In genomic region chr6:88728515-88728914, GRCm38 (mm10) we compare ENCODE assay signal across 18 mouse cellular contexts. TPM values are rescaled to one million over a fixed set of nuclear protein-coding genes. Genes with fewer than 3 reads are reported as not detected.
DNase-seq lines count a peak whose midpoint lies in the region; ATAC-seq and TF ChIP-seq lines count a peak whose summit lies in the region.
"Had no signal": no experiment of that assay in that cellular context is flagged by ENCODE, and none has a peak within 500 bp of the region (broad histone marks: within the 10 kb centered on the region; RNA-seq: fewer than 3 reads in every experiment).

No protein-coding gene starts in this region.

- WGBS in liver, embryonic 12.5 days (ENCODE audit: insufficient replicate concordance), result 79% methylated on average over 5 of the region's 5 CpGs
- 80% methylated on average over 5 of the region's 5 CpGs for WGBS in liver, embryonic 11.5 days
- 89% methylated on average over 5 of the region's 5 CpGs for WGBS in liver, embryonic 15.5 days (ENCODE audit: insufficient replicate concordance)

- DNase-seq in gastrocnemius, adult 2 months, result no peak
- no peak for DNase-seq in gastrocnemius, postnatal 25 days
- DNase-seq in liver, embryonic 11.5 days (ENCODE audit: low spot score), result no peak
- DNase-seq in thymus, postnatal 14 days, result no peak
- no peak for DNase-seq in adrenal gland, adult 2 months
- DNase-seq: adrenal gland, postnatal 10 days; forebrain, postnatal 0 days; gastrocnemius, postnatal 36 days; heart, adult 11 months; heart, postnatal 10 days had no signal

- TF ChIP-seq CTCF in gastrocnemius, adult 2 months (IDR thresholded peaks at IDR 0.05), result no peak

- no peak overlapping the region for H3K9ac ChIP-seq in liver, embryonic 12.5 days
- no peak overlapping the region for H3K9ac ChIP-seq in liver, embryonic 11.5 days (ENCODE audit: low read depth, low read length)
- H3K9ac ChIP-seq in liver, embryonic 15.5 days, result no peak overlapping the region
- H3K9ac ChIP-seq: embryonic facial prominence, embryonic 12.5 days; forebrain, embryonic 13.5 days; forebrain, postnatal 0 days; hindbrain, embryonic 14.5 days had no signal

- intact Hi-C loops in gastrocnemius, adult 2 months (cut with DNase I), result no loop called here

- H3K36me3 ChIP-seq in liver, embryonic 12.5 days, result peaks cover 49% of the 10 kb centered on the region
- H3K36me3 ChIP-seq in liver, embryonic 11.5 days (ENCODE audit: control insufficient read depth, insufficient read depth, low read length), result no peaks in the 10 kb centered on the region
- peaks cover 51% of the 10 kb centered on the region for H3K36me3 ChIP-seq in liver, embryonic 15.5 days (replicated peaks)
- H3K36me3 ChIP-seq: embryonic facial prominence, embryonic 12.5 days; G1E; heart, embryonic 10.5 days had no signal

- peaks cover 92% of the 10 kb centered on the region for H3K4me1 ChIP-seq in liver, embryonic 12.5 days
- peaks cover 24% of the 10 kb centered on the region for H3K4me1 ChIP-seq in liver, embryonic 11.5 days (replicated peaks; ENCODE audit: control insufficient read depth, insufficient read depth, low read length)
- peaks cover 47% of the 10 kb centered on the region for H3K4me1 ChIP-seq in brown adipose tissue, adult 24 weeks (ENCODE audit: control insufficient read depth, insufficient read depth, insufficient read length, low read length)
- H3K4me1 ChIP-seq in liver, embryonic 15.5 days (replicated peaks), result peaks cover 86% of the 10 kb centered on the region

- ATAC-seq in liver, embryonic 12.5 days, result no peak
- ATAC-seq in liver, embryonic 11.5 days (replicated peaks; ENCODE audit: low FRiP score), result no peak
- no peak for ATAC-seq in liver, embryonic 15.5 days (ENCODE audit: insufficient read depth)
- ATAC-seq: forebrain, embryonic 13.5 days; forebrain, postnatal 0 days had no signal

- peak overlapping the region; percentile 96; the same call in 1 of the 2 replicates for H3K27ac ChIP-seq in gastrocnemius, adult 2 months
- peak overlapping the region; percentile 96 for H3K27ac ChIP-seq in liver, embryonic 12.5 days
- H3K27ac ChIP-seq in liver, embryonic 11.5 days (ENCODE audit: low read depth, low read length), result no peak overlapping the region
- H3K27ac ChIP-seq in brown adipose tissue, adult 24 weeks (replicated peaks; ENCODE audit: low read depth, low read length), result peak overlapping the region; percentile 97
- H3K27ac ChIP-seq in liver, embryonic 15.5 days (replicated peaks), result peak overlapping the region; percentile 95
- H3K27ac ChIP-seq: embryonic facial prominence, embryonic 12.5 days; forebrain, embryonic 13.5 days; heart, embryonic 10.5 days; hindbrain, embryonic 14.5 days had no signal

- H3K4me2 ChIP-seq in liver, embryonic 12.5 days, result no peak overlapping the region
- no peak overlapping the region for H3K4me2 ChIP-seq in liver, embryonic 11.5 days
- no peak overlapping the region for H3K4me2 ChIP-seq in liver, embryonic 15.5 days
- H3K4me2 ChIP-seq: embryonic facial prominence, embryonic 12.5 days; forebrain, embryonic 13.5 days; hindbrain, embryonic 14.5 days had no signal

- H3K4me3 ChIP-seq in gastrocnemius, adult 2 months, result peak overlapping the region; percentile 89; the same call in 1 of the 2 replicates
- no peak overlapping the region for H3K4me3 ChIP-seq in liver, embryonic 12.5 days
- H3K4me3 ChIP-seq in liver, embryonic 11.5 days (ENCODE audit: low read depth, low read length), result no peak overlapping the region
- peak overlapping the region; percentile 72; the same call in 1 of the 2 replicates for H3K4me3 ChIP-seq in brown adipose tissue, adult 24 weeks (ENCODE audit: insufficient read depth, low read depth, low read length)
- no peak overlapping the region for H3K4me3 ChIP-seq in liver, embryonic 15.5 days (replicated peaks)
- H3K4me3 ChIP-seq: embryonic facial prominence, embryonic 12.5 days; forebrain, embryonic 13.5 days; heart, embryonic 10.5 days had no signal

- H3K9me3 ChIP-seq in liver, embryonic 12.5 days (replicated peaks), result no peaks in the 10 kb centered on the region
- H3K9me3 ChIP-seq in liver, embryonic 11.5 days (ENCODE audit: control insufficient read depth, low read length), result no peaks in the 10 kb centered on the region
- H3K9me3 ChIP-seq in liver, embryonic 15.5 days (replicated peaks), result no peaks in the 10 kb centered on the region
- H3K9me3 ChIP-seq: embryonic facial prominence, embryonic 12.5 days; forebrain, embryonic 13.5 days; heart, embryonic 10.5 days had no signal

- H3K27me3 ChIP-seq in liver, embryonic 12.5 days (replicated peaks), result peaks cover 21% of the 10 kb centered on the region
- H3K27me3 ChIP-seq in liver, embryonic 11.5 days (replicated peaks; ENCODE audit: control insufficient read depth, insufficient read depth, low read length), result peaks cover 12% of the 10 kb centered on the region; the same call in 1 of the 2 replicates
- no peaks in the 10 kb centered on the region for H3K27me3 ChIP-seq in liver, embryonic 15.5 days

RNA-seq across cellular contexts. Expression of gene Mgll, which starts 4.3 kb away (rescaled TPM):
- total RNA-seq in gastrocnemius, adult 2 months (2021), result 10 to 100 TPM; 22.5 to 46.8 TPM
- 10 to 100 TPM; 40.0 to 47.5 TPM for total RNA-seq in gastrocnemius, postnatal 25 days (2021)
- polyA plus RNA-seq in liver, embryonic 12.5 days (2016; fragmentation: Nextera tagmentation; extraction: Ambion mirVana), result 46.4 and 47.7 TPM in 2 replicates
- 17.3 and 22.2 TPM in 2 replicates for polyA plus RNA-seq in liver, embryonic 11.5 days (2014; fragmentation: Nextera tagmentation; extraction: Ambion mirVana)
- polyA plus RNA-seq in brown adipose tissue, adult 24 weeks (2012; ENCODE audit: insufficient read depth, insufficient read length, missing spikeins), result 257 and 493 TPM in 2 replicates
- polyA plus RNA-seq in liver, embryonic 15.5 days (2015; fragmentation: Nextera tagmentation; extraction: Ambion mirVana), result 69.7 and 71.6 TPM in 2 replicates
- 100 to 1,000 TPM; 192 to 194 TPM for total RNA-seq in adrenal gland, adult 2 months (2021)
- 360 and 467 TPM in 2 replicates for polyA plus RNA-seq in adrenal gland, adult 2 months (2012; rRNA removed)

Comparison
In these comparisons a context has a peak if more than half of its experiments do, and no peak if none do; other contexts are left out.
1. H3K4me3 ChIP-seq: peak in gastrocnemius, adult 2 months (single experiment) and brown adipose tissue, adult 24 weeks (single experiment); none in liver, embryonic 12.5 days (single experiment), liver, embryonic 11.5 days (single experiment) and liver, embryonic 15.5 days (single experiment).